Mouse (Mus musculus) kidney, embryonic 15.5 days (tissue): ENCODE data around the gene Gm11437. TPM values are rescaled to one million over a fixed set of nuclear protein-coding genes. Genes with fewer than 3 reads are reported as not detected.

ENCODE experiments used
- polyA plus RNA-seq: library from polyadenylated mRNA; unstranded; fragments of >200 nt; fragmentation: Nextera tagmentation; extraction: Ambion mirVana; gene quantifications from 2 replicates; pipeline ENCODE4 v1.2.1, GENCODE M21; 2015

The Gm11437 gene
- polyA plus RNA-seq, 1 experiment from 2014 or later, result 0.12 TPM

Other genes with a start within 250 kb of the Gm11437 start
- gene Ddx52, start 225.4 kb downstream of the Gm11437 start, polyA plus RNA-seq, result 40.3 and 42.6 TPM in 2 replicates
- gene Synrg, start 203.0 kb downstream of the Gm11437 start, polyA plus RNA-seq, result 10.1 and 10.5 TPM in 2 replicates
- gene Dusp14, start 98.2 kb downstream of the Gm11437 start, polyA plus RNA-seq, result 30.2 and 32.6 TPM in 2 replicates
- gene Tada2a, start 37.9 kb downstream of the Gm11437 start, polyA plus RNA-seq, result 34.6 and 35.1 TPM in 2 replicates
- gene Acaca, start 37.8 kb downstream of the Gm11437 start, polyA plus RNA-seq, result 11.6 and 14.4 TPM in 2 replicates